Mouse (Mus musculus) stomach, postnatal 0 days (tissue): ENCODE data around the gene Ptch1. TPM values are rescaled to one million over a fixed set of nuclear protein-coding genes. Genes with fewer than 3 reads are reported as not detected.
A peak's percentile ranks its signal among the peaks of the same experiment; 100 is the strongest.

ENCODE experiments used
- ATAC-seq: fragments of 200-750 bp; cut with Nextera tagmentation; 2 replicates; pipeline ENCODE4 v1.8.0; 2017; ENCODE audit not compliant: low FRiP score, low TSS enrichment
- DNase-seq: peaks from one replicate; pipeline ENCODE4 v3.0.0-alpha.2; 2016; ENCODE audit warnings: low spot score
- H3K27ac ChIP-seq: fragments of 300-500 bp; sonication (generic); replicated peaks from 2 replicates; pipeline ENCODE4 v1.5.1; 2014; ENCODE audit warnings: mild to moderate bottlenecking, control low read depth
- H3K27me3 ChIP-seq: fragments of 300-500 bp; sonication (generic); 2 replicates; pipeline ENCODE4 v1.6.1; 2014; ENCODE audit warnings: low read length; ENCODE audit not compliant: control insufficient read depth, insufficient read depth
- H3K36me3 ChIP-seq: fragments of 300-500 bp; sonication (generic); 2 replicates; pipeline ENCODE4 v1.6.1; 2014; ENCODE audit warnings: low read length, mixed read lengths; ENCODE audit not compliant: control insufficient read depth, insufficient read depth
- H3K4me1 ChIP-seq: fragments of 300-500 bp; sonication (generic); replicated peaks from 2 replicates; pipeline ENCODE4 v1.6.1; 2014; ENCODE audit warnings: antibody characterized with exemption; ENCODE audit not compliant: control insufficient read depth, insufficient read depth
- H3K4me2 ChIP-seq: fragments of 300-500 bp; sonication (generic); replicated peaks from 2 replicates; pipeline ENCODE4 v1.6.1; 2014; ENCODE audit warnings: low read depth, mild to moderate bottlenecking, control low read depth, moderate library complexity
- H3K4me3 ChIP-seq: fragments of 300-500 bp; sonication (generic); 2 replicates; pipeline ENCODE4 v1.5.1; 2014; ENCODE audit warnings: low read depth, low read length, control low read depth
- H3K9ac ChIP-seq: fragments of 300-500 bp; sonication (generic); 2 replicates; pipeline ENCODE4 v1.6.1; 2014; ENCODE audit warnings: mild to moderate bottlenecking, low read length, control low read depth, mixed read lengths
- H3K9me3 ChIP-seq: fragments of 300-500 bp; sonication (generic); 2 replicates; pipeline ENCODE4 v1.6.1; 2016; ENCODE audit warnings: low read length; ENCODE audit not compliant: control insufficient read depth
- CTCF ChIP-seq: IDR thresholded peaks from 2 replicates; pipeline ENCODE4 v1.5.1; 2016; ENCODE audit warnings: antibody characterized with exemption, low read depth, mild to moderate bottlenecking, moderate library complexity
- EP300 ChIP-seq: optimal IDR thresholded peaks from 2 replicates; pipeline ENCODE3; 2016; ENCODE audit warnings: antibody characterized with exemption
- WGBS: fragments of 180-500 bp; shearing (Covaris S2); extraction: QIAGEN DNeasy Blood & Tissue Kit; methylation state at CpG from one replicate; pipeline ENCODE4 v1.1.7; 2014; 5-methylcytosine and 5-hydroxymethylcytosine counted together
- polyA plus RNA-seq: library from polyadenylated mRNA; unstranded; fragments of >200 nt; fragmentation: Nextera tagmentation; extraction: Ambion mirVana; gene quantifications from 2 replicates; pipeline ENCODE4 v1.2.1, GENCODE M21; 2015

Ptch1 gene
- polyA plus RNA-seq, 1 experiment from 2014 or later: 8.5 TPM

- no peaks in the 10 kb centered on the region for H3K36me3 ChIP-seq
- H3K9me3 ChIP-seq: no peaks in the 10 kb centered on the region
- ATAC-seq: no peak
- H3K27ac ChIP-seq: peak overlapping the region; percentile 45
- DNase-seq: no peak
- WGBS: 49% methylated on average over 5 of the region's 5 CpGs
- H3K9ac ChIP-seq: peak overlapping the region; percentile 5; the same call in 1 of the 2 replicates
- H3K4me3 ChIP-seq: 0 out of 2 replicates have a peak overlapping the region, but pooled peaks have one; percentile 8
- no peaks in the 10 kb centered on the region for H3K27me3 ChIP-seq
- H3K4me2 ChIP-seq: peak overlapping the region; percentile 41
- TF ChIP-seq EP300: no peak
- no peak for TF ChIP-seq CTCF
- H3K4me1 ChIP-seq: peaks cover 14% of the 10 kb centered on the region; the same call in 1 of the 2 replicates
These were observed 20.0 kb downstream of the Ptch1 start for GRCm38 (mm10) chr13:63553436-63553835.

- ATAC-seq (peak; percentile 45), DNase-seq (peak; percentile 47)
- TF ChIP-seq EP300 (no peak), CTCF (no peak)
- Histone ChIP-seq H3K4me1 (peaks cover 14% of the 10 kb centered on the region; the same call in 1 of the 2 replicates), H3K4me3 (no peak overlapping the region), H3K27ac (peak overlapping the region; percentile 73), H3K9me3 (no peaks in the 10 kb centered on the region), H3K36me3 (no peaks in the 10 kb centered on the region), H3K9ac (peak overlapping the region; percentile 23; the same call in 1 of the 2 replicates), H3K27me3 (no peaks in the 10 kb centered on the region), H3K4me2 (peak overlapping the region; percentile 23)
- WGBS: 51% methylated on average over 10 of the region's 10 CpGs
These were observed 21.0 kb downstream of the Ptch1 start for GRCm38 (mm10) chr13:63552291-63552932.

- Histone ChIP-seq H3K4me3 (no peak overlapping the region), H3K4me2 (0 out of 2 replicates have a peak overlapping the region, but pooled peaks have one; percentile 17), H3K4me1 (peaks cover 14% of the 10 kb centered on the region; the same call in 1 of the 2 replicates), H3K27ac (peak overlapping the region; percentile 73; the same call in 1 of the 2 replicates), H3K27me3 (no peaks in the 10 kb centered on the region), H3K9ac (no peak overlapping the region), H3K36me3 (no peaks in the 10 kb centered on the region), H3K9me3 (no peaks in the 10 kb centered on the region)
- peak; percentile 38; the same call in 1 of the 2 replicates for TF ChIP-seq CTCF
- no peak for TF ChIP-seq EP300
- ATAC-seq: no peak
- WGBS: 56% methylated on average over 10 of the region's 10 CpGs
- no peak for DNase-seq
These were observed 21.7 kb downstream of the Ptch1 start for GRCm38 (mm10) chr13:63551552-63552290.

GRCm38 (mm10) chr13:63550367-63550766 lies 23.0 kb downstream of the Ptch1 start:
- Histone ChIP-seq H3K27me3 (no peaks in the 10 kb centered on the region), H3K36me3 (no peaks in the 10 kb centered on the region), H3K4me3 (no peak overlapping the region), H3K9me3 (no peaks in the 10 kb centered on the region), H3K9ac (no peak overlapping the region), H3K4me1 (0 out of 2 replicates have a peak, but pooled peaks cover 6% of the 10 kb centered on the region), H3K27ac (0 out of 2 replicates have a peak overlapping the region, but pooled peaks have one; percentile 18), H3K4me2 (no peak overlapping the region)
- TF ChIP-seq CTCF: no peak
- TF ChIP-seq EP300: no peak
- ATAC-seq (no peak), DNase-seq (no peak)
- WGBS: 57% methylated on average over 5 of the region's 5 CpGs

GRCm38 (mm10) chr13:63549210-63549609 lies 24.2 kb downstream of the Ptch1 start:
- 0 out of 2 replicates have a peak, but pooled peaks cover 4% of the 10 kb centered on the region for H3K4me1 ChIP-seq
- no peaks in the 10 kb centered on the region for H3K27me3 ChIP-seq
- no peak for DNase-seq
- H3K36me3 ChIP-seq: no peaks in the 10 kb centered on the region
- ATAC-seq: no peak
- H3K27ac ChIP-seq: peak overlapping the region; percentile 49; the same call in 1 of the 2 replicates
- WGBS: 31% methylated on average over 5 of the region's 5 CpGs
- H3K4me3 ChIP-seq: no peak overlapping the region
- no peak overlapping the region; the same call in 1 of the 2 replicates for H3K4me2 ChIP-seq
- H3K9me3 ChIP-seq: no peaks in the 10 kb centered on the region
- no peak overlapping the region for H3K9ac ChIP-seq
- TF ChIP-seq CTCF (no peak), EP300 (no peak)
